ENCODE assay signal across 12 mouse cellular contexts in the genomic region with DNA sequence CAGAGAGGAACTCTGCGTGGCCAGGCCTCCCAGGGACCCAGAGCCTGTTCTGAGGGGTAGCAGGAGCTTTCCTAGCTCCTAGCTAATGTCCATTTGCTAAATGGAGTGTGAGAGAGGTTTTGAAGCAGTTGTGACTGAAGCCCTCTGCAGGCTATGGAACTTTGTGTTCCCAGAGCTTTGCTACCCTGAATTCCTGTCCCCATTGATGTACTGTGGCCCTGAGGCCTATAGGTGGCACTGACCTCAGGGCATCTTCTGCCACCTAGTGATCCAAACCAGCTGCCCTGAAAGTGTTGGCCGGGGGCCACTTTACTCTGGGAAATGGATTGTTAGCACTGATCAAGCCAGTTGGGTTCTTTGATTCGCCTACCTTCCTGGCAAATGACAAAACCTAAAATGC.
DNase-seq lines count a peak whose midpoint lies in the region; ATAC-seq and TF ChIP-seq lines count a peak whose summit lies in the region.
"Had no signal": no experiment of that assay in that cellular context is flagged by ENCODE, and none has a peak within 500 bp of the region (broad histone marks: within the 10 kb centered on the region; RNA-seq: fewer than 3 reads in every experiment).

No protein-coding gene starts in this region.

- no peak overlapping the region for H3K4me3 ChIP-seq in heart, postnatal 0 days (ENCODE audit: low read depth, low read length)
- no peak overlapping the region for H3K4me3 ChIP-seq in bone marrow macrophage, adult 2 months (ENCODE audit: insufficient read depth, low read length)
- H3K4me3 ChIP-seq in lung, embryonic 15.5 days, result no peak overlapping the region
- H3K4me3 ChIP-seq: embryonic facial prominence, embryonic 15.5 days; heart, embryonic 13.5 days had no signal

- TF ChIP-seq CTCF in heart, postnatal 0 days (IDR thresholded peaks at IDR 0.05; ENCODE audit: low read depth), result peak; percentile 42; the same call in 1 of the 2 replicates
- peak; percentile 44 for TF ChIP-seq CTCF in bone marrow macrophage, adult 2 months (IDR thresholded peaks at IDR 0.05; ENCODE audit: low read depth, low read length)

- 73% methylated on average over 3 of the region's 3 CpGs for WGBS in heart, postnatal 0 days
- WGBS in lung, embryonic 15.5 days, result 34% methylated on average over 3 of the region's 3 CpGs

- no peaks in the 10 kb centered on the region for H3K27me3 ChIP-seq in heart, postnatal 0 days (ENCODE audit: control insufficient read depth, insufficient read depth, low read length)
- H3K27me3 ChIP-seq in lung, embryonic 15.5 days, result no peaks in the 10 kb centered on the region
- H3K27me3 ChIP-seq: embryonic facial prominence, embryonic 15.5 days; heart, embryonic 13.5 days had no signal

- TF ChIP-seq POLR2A in bone marrow macrophage, adult 2 months (IDR thresholded peaks at IDR 0.05; ENCODE audit: borderline replicate concordance, low read depth, low read length), result no peak

- no peak for ATAC-seq in heart, postnatal 0 days (ENCODE audit: insufficient read depth, low read depth)
- peak; percentile 69 for ATAC-seq in lung, embryonic 15.5 days (ENCODE audit: borderline replicate concordance, extremely low read depth, low FRiP score, low TSS enrichment)
- no peak for ATAC-seq in inflammation-experienced regulatory T-cells, adult 6 months

- no peak for DNase-seq in heart, postnatal 0 days (ENCODE audit: low spot score)
- no peak for DNase-seq in heart, postnatal 25 days (ENCODE audit: low spot score)
- DNase-seq in 416B (ENCODE audit: low read depth), result peak; percentile 34
- DNase-seq in spleen, postnatal 10 days (ENCODE audit: low spot score in 2 of 2), result no peak
- DNase-seq in gastrocnemius, postnatal 10 days, result no peak
- DNase-seq: layer of hippocampus, adult 9-11 months; right cerebral cortex, postnatal 4 days had no signal

- no peak overlapping the region for H3K27ac ChIP-seq in heart, postnatal 0 days (ENCODE audit: low read depth)
- no peak overlapping the region for H3K27ac ChIP-seq in bone marrow macrophage, adult 2 months (ENCODE audit: insufficient read depth, low read depth, low read length)
- H3K27ac ChIP-seq in lung, embryonic 15.5 days, result peak overlapping the region; percentile 90
- H3K27ac ChIP-seq: embryonic facial prominence, embryonic 15.5 days; heart, embryonic 13.5 days had no signal

- intact Hi-C loops in heart, postnatal 25 days (cut with DNase I), result no loop called here

- TF ChIP-seq EP300 in heart, postnatal 0 days (IDR thresholded peaks at IDR 0.05; ENCODE audit: low read depth), result no peak

- H3K4me1 ChIP-seq in heart, postnatal 0 days (ENCODE audit: control insufficient read depth, insufficient read depth), result no peaks in the 10 kb centered on the region
- peaks cover 4% of the 10 kb centered on the region; the same call in 1 of the 2 replicates for H3K4me1 ChIP-seq in bone marrow macrophage, adult 2 months (ENCODE audit: control insufficient read depth, insufficient read depth, low read length)
- H3K4me1 ChIP-seq in lung, embryonic 15.5 days, result peaks cover 63% of the 10 kb centered on the region

- no peaks in the 10 kb centered on the region for H3K9me3 ChIP-seq in heart, postnatal 0 days (replicated peaks; ENCODE audit: control insufficient read depth, low read length)
- H3K9me3 ChIP-seq in lung, embryonic 15.5 days, result no peaks in the 10 kb centered on the region
- H3K9me3 ChIP-seq: embryonic facial prominence, embryonic 15.5 days; heart, embryonic 13.5 days had no signal

- no peak overlapping the region for H3K9ac ChIP-seq in heart, postnatal 0 days (replicated peaks; ENCODE audit: low read depth, low read length)
- no peak overlapping the region for H3K9ac ChIP-seq in lung, embryonic 15.5 days
- H3K9ac ChIP-seq: embryonic facial prominence, embryonic 15.5 days; heart, embryonic 13.5 days had no signal

- H3K36me3 ChIP-seq in heart, postnatal 0 days (replicated peaks; ENCODE audit: control insufficient read depth, insufficient read depth, low read length), result no peaks in the 10 kb centered on the region
- no peaks in the 10 kb centered on the region for H3K36me3 ChIP-seq in lung, embryonic 15.5 days
- H3K36me3 ChIP-seq: embryonic facial prominence, embryonic 15.5 days; heart, embryonic 13.5 days had no signal

- H3K4me2 ChIP-seq in heart, postnatal 0 days (ENCODE audit: low read depth, low read length), result no peak overlapping the region
- H3K4me2 ChIP-seq in lung, embryonic 15.5 days, result no peak overlapping the region
- H3K4me2 ChIP-seq: embryonic facial prominence, embryonic 15.5 days; heart, embryonic 13.5 days had no signal
